ENCODE assay signal across 30 mouse cellular contexts in genomic region chr2:146544155-146544814, GRCm38 (mm10). TPM values are rescaled to one million over a fixed set of nuclear protein-coding genes. Genes with fewer than 3 reads are reported as not detected.
DNase-seq lines count a peak whose midpoint lies in the region; ATAC-seq and TF ChIP-seq lines count a peak whose summit lies in the region.
"Had no signal": no experiment of that assay in that cellular context is flagged by ENCODE, and none has a peak within 500 bp of the region (broad histone marks: within the 10 kb centered on the region; RNA-seq: fewer than 3 reads in every experiment).

No protein-coding gene starts in this region.

- no peak overlapping the region for H3K27ac ChIP-seq in heart, embryonic 12.5 days (ENCODE audit: poor library complexity, severe bottlenecking)
- no peak overlapping the region for H3K27ac ChIP-seq in liver, postnatal 0 days (ENCODE audit: low read depth)
- no peak overlapping the region for H3K27ac ChIP-seq in liver, embryonic 12.5 days
- H3K27ac ChIP-seq in limb, embryonic 14.5 days (replicated peaks; ENCODE audit: low read depth, low read length), result 0 out of 2 replicates have a peak overlapping the region, but pooled peaks have one; percentile 13
- H3K27ac ChIP-seq: embryonic facial prominence, embryonic 13.5 days; gastrocnemius, adult 2 months; heart, embryonic 13.5 days; hindbrain, embryonic 14.5 days; hindbrain, postnatal 0 days had no signal

- H3K4me1 ChIP-seq in heart, embryonic 12.5 days (replicated peaks), result peaks cover 7% of the 10 kb centered on the region
- no peaks in the 10 kb centered on the region; the same call in 1 of the 2 replicates for H3K4me1 ChIP-seq in liver, postnatal 0 days (ENCODE audit: insufficient read depth)
- no peaks in the 10 kb centered on the region for H3K4me1 ChIP-seq in liver, embryonic 12.5 days
- H3K4me1 ChIP-seq in limb, embryonic 14.5 days (ENCODE audit: control insufficient read depth, insufficient read depth, low read length), result peaks cover 14% of the 10 kb centered on the region

- no peak for ATAC-seq in heart, embryonic 12.5 days (ENCODE audit: insufficient number of reproducible peaks, low FRiP score)
- peak; percentile 63 for ATAC-seq in liver, postnatal 0 days
- no peak for ATAC-seq in liver, embryonic 12.5 days
- peak; percentile 71; the same call in 1 of the 2 replicates for ATAC-seq in limb, embryonic 14.5 days (ENCODE audit: low FRiP score, low read depth)
- ATAC-seq: forebrain, embryonic 14.5 days; forebrain, postnatal 0 days; hindbrain, postnatal 0 days; inflammation-experienced regulatory T-cells, adult 6 months; intestine, embryonic 16.5 days; Patski had no signal

- no peak for TF ChIP-seq CTCF in liver, postnatal 0 days (IDR thresholded peaks at IDR 0.05; ENCODE audit: low read depth)

- no peaks in the 10 kb centered on the region for H3K36me3 ChIP-seq in heart, embryonic 12.5 days
- no peaks in the 10 kb centered on the region for H3K36me3 ChIP-seq in liver, postnatal 0 days (replicated peaks; ENCODE audit: insufficient read depth, low read length)
- H3K36me3 ChIP-seq in liver, embryonic 12.5 days, result no peaks in the 10 kb centered on the region
- no peaks in the 10 kb centered on the region for H3K36me3 ChIP-seq in limb, embryonic 14.5 days (ENCODE audit: control insufficient read depth, insufficient read depth, low read length)
- H3K36me3 ChIP-seq: embryonic facial prominence, embryonic 13.5 days; G1E; heart, embryonic 13.5 days had no signal

- H3K9me3 ChIP-seq in heart, embryonic 12.5 days (replicated peaks), result peaks cover 10% of the 10 kb centered on the region; the same call in 1 of the 2 replicates
- peaks cover 3% of the 10 kb centered on the region for H3K9me3 ChIP-seq in liver, postnatal 0 days (ENCODE audit: low read length)
- H3K9me3 ChIP-seq in liver, embryonic 12.5 days (replicated peaks), result 0 out of 2 replicates have a peak, but pooled peaks cover 9% of the 10 kb centered on the region
- H3K9me3 ChIP-seq in limb, embryonic 14.5 days (ENCODE audit: control insufficient read depth, low read length), result peaks cover 4% of the 10 kb centered on the region; the same call in 1 of the 2 replicates

- H3K4me3 ChIP-seq in heart, embryonic 12.5 days, result no peak overlapping the region
- no peak overlapping the region for H3K4me3 ChIP-seq in liver, postnatal 0 days (ENCODE audit: low read depth, low read length)
- no peak overlapping the region for H3K4me3 ChIP-seq in liver, embryonic 12.5 days
- H3K4me3 ChIP-seq in limb, embryonic 14.5 days (replicated peaks; ENCODE audit: low read length), result no peak overlapping the region
- H3K4me3 ChIP-seq: embryonic facial prominence, embryonic 13.5 days; gastrocnemius, adult 2 months; heart, embryonic 13.5 days had no signal

- no peaks in the 10 kb centered on the region for H3K27me3 ChIP-seq in heart, embryonic 12.5 days (replicated peaks)
- no peaks in the 10 kb centered on the region for H3K27me3 ChIP-seq in liver, postnatal 0 days (ENCODE audit: insufficient read depth, low read length)
- H3K27me3 ChIP-seq in liver, embryonic 12.5 days (replicated peaks), result no peaks in the 10 kb centered on the region
- no peaks in the 10 kb centered on the region for H3K27me3 ChIP-seq in limb, embryonic 14.5 days (ENCODE audit: control insufficient read depth, insufficient read depth, low read length)
- H3K27me3 ChIP-seq: CH12.LX; embryonic facial prominence, embryonic 13.5 days; heart, embryonic 13.5 days had no signal

- WGBS in heart, embryonic 12.5 days, result 73% methylated on average over 1 of the region's 1 CpGs
- 53% methylated on average over 1 of the region's 1 CpGs for WGBS in liver, postnatal 0 days (ENCODE audit: insufficient replicate concordance)
- WGBS in liver, embryonic 12.5 days (ENCODE audit: insufficient replicate concordance), result 48% methylated on average over 1 of the region's 1 CpGs
- 30% methylated on average over 1 of the region's 1 CpGs for WGBS in limb, embryonic 14.5 days

- TF ChIP-seq EP300 in liver, postnatal 0 days (IDR thresholded peaks at IDR 0.05; ENCODE audit: low read depth), result no peak

- H3K9ac ChIP-seq in heart, embryonic 12.5 days, result no peak overlapping the region
- no peak overlapping the region for H3K9ac ChIP-seq in liver, postnatal 0 days (replicated peaks)
- no peak overlapping the region for H3K9ac ChIP-seq in liver, embryonic 12.5 days
- H3K9ac ChIP-seq in limb, embryonic 14.5 days (ENCODE audit: low read depth, low read length, severe bottlenecking), result no peak overlapping the region
- H3K9ac ChIP-seq: embryonic facial prominence, embryonic 13.5 days; forebrain, postnatal 0 days; heart, embryonic 13.5 days; hindbrain, embryonic 14.5 days had no signal

- no peak overlapping the region for H3K4me2 ChIP-seq in heart, embryonic 12.5 days
- no peak overlapping the region for H3K4me2 ChIP-seq in liver, postnatal 0 days (ENCODE audit: low read depth, low read length)
- no peak overlapping the region for H3K4me2 ChIP-seq in liver, embryonic 12.5 days
- no peak overlapping the region for H3K4me2 ChIP-seq in limb, embryonic 14.5 days (replicated peaks; ENCODE audit: low read depth, low read length, severe bottlenecking)
- H3K4me2 ChIP-seq: embryonic facial prominence, embryonic 13.5 days; heart, embryonic 13.5 days; hindbrain, embryonic 14.5 days had no signal

- peak; percentile 51 for DNase-seq in adrenal gland, postnatal 14 days
- DNase-seq in adrenal gland, adult 2 months, result no peak
- DNase-seq in heart, adult 11 months, result peak; percentile 69
- no peak for DNase-seq in liver, postnatal 0 days
- DNase-seq in limb, embryonic 14.5 days (ENCODE audit: low spot score), result no peak
- DNase-seq in c-Kit-positive CD71-positive TER-119-positive erythroid progenitor cells, embryonic 14.5 days (ENCODE audit: low spot score), result no peak
- DNase-seq: adrenal gland, postnatal 36 days; B cell, adult 2 months; cerebellum, adult 11 months; cerebellum, adult 2 months; cerebellum, adult 9-11 months; cerebellum, postnatal 25 days; forebrain, postnatal 0 days; gastrocnemius, adult 2 months; gastrocnemius, postnatal 14 days; heart, adult 18-20 months; heart, postnatal 14 days; heart, postnatal 4 days had no signal

- no peak for TF ChIP-seq POLR2A in limb, embryonic 14.5 days (IDR thresholded peaks at IDR 0.05; ENCODE audit: borderline replicate concordance, extremely low read depth, insufficient read depth, insufficient read length)

RNA-seq across cellular contexts. Expression of gene Ralgapa2, which starts 32.1 kb away (rescaled TPM):
- total RNA-seq in adrenal gland, postnatal 14 days (2021), result 35.3 and 35.4 TPM in 2 replicates
- total RNA-seq in adrenal gland, adult 2 months (2021), result 10 to 100 TPM; 22.1 to 28.4 TPM
- polyA plus RNA-seq in adrenal gland, adult 2 months (2012; rRNA removed), result 10.2 and 12.9 TPM in 2 replicates
- polyA plus RNA-seq in heart, embryonic 12.5 days (2016; fragmentation: Nextera tagmentation; extraction: Ambion mirVana), result 11.3 and 13.2 TPM in 2 replicates
- polyA plus RNA-seq in liver, postnatal 0 days (2015; fragmentation: Nextera tagmentation; extraction: Ambion mirVana), result 3.7 and 4.1 TPM in 2 replicates
- 6.5 and 7.8 TPM in 2 replicates for polyA plus RNA-seq in liver, embryonic 12.5 days (2016; fragmentation: Nextera tagmentation; extraction: Ambion mirVana)
- 4.0 and 4.1 TPM in 2 replicates for polyA plus RNA-seq in limb, embryonic 14.5 days (2012; rRNA removed)
- 4.1 and 6.1 TPM in 2 replicates for polyA plus RNA-seq in limb, embryonic 14.5 days (2014; fragmentation: Nextera tagmentation; extraction: Ambion mirVana)

Comparison
In these comparisons a context has a peak if more than half of its experiments do, and no peak if none do; other contexts are left out.
1. DNase-seq: peak in adrenal gland, postnatal 14 days (single experiment) and heart, adult 11 months (single experiment); none in adrenal gland, adult 2 months (single experiment), liver, postnatal 0 days (single experiment), limb, embryonic 14.5 days (single experiment) and c-Kit-positive CD71-positive TER-119-positive erythroid progenitor cells, embryonic 14.5 days (single experiment).
2. ATAC-seq: peak in liver, postnatal 0 days (single experiment) and limb, embryonic 14.5 days (single experiment); none in heart, embryonic 12.5 days (single experiment) and liver, embryonic 12.5 days (single experiment).